Mouse (Mus musculus) lung, postnatal 0 days (tissue): Measurements from ENCODE around the gene Asah2. TPM values are rescaled to one million over a fixed set of nuclear protein-coding genes. Genes with fewer than 3 reads are reported as not detected.
A peak's percentile ranks its signal among the peaks of the same experiment; 100 is the strongest.

ENCODE experiments used
- ATAC-seq: fragments of 200-750 bp; cut with Nextera tagmentation; 2 replicates; pipeline ENCODE4 v1.8.0; 2017; ENCODE audit warnings: moderate library complexity
- DNase-seq: peaks from one replicate; pipeline ENCODE4 v3.0.0-alpha.2; 2016; ENCODE audit warnings: low spot score
- H3K27ac ChIP-seq: fragments of 300-500 bp; sonication (generic); 2 replicates; pipeline ENCODE4 v1.5.1; 2014; ENCODE audit warnings: antibody characterized with exemption, mild to moderate bottlenecking, low read length, mixed read lengths
- H3K27me3 ChIP-seq: fragments of 300-500 bp; sonication (generic); replicated peaks from 2 replicates; pipeline ENCODE4 v1.6.1; 2014; ENCODE audit warnings: low read length, mixed read lengths; ENCODE audit not compliant: insufficient read depth
- H3K36me3 ChIP-seq: fragments of 300-500 bp; sonication (generic); 2 replicates; pipeline ENCODE4 v1.6.1; 2014; ENCODE audit warnings: low read length, mixed read lengths; ENCODE audit not compliant: insufficient read depth
- H3K4me1 ChIP-seq: fragments of 300-500 bp; sonication (generic); 2 replicates; pipeline ENCODE4 v1.6.1; 2014; ENCODE audit warnings: antibody characterized with exemption, low read depth, low read length, mixed read lengths; ENCODE audit not compliant: insufficient read depth
- H3K4me2 ChIP-seq: fragments of 300-500 bp; sonication (generic); replicated peaks from 2 replicates; pipeline ENCODE4 v1.6.1; 2014; ENCODE audit warnings: low read depth, mild to moderate bottlenecking, low read length, moderate library complexity, mixed read lengths
- H3K4me3 ChIP-seq: fragments of 300-500 bp; sonication (generic); 2 replicates; pipeline ENCODE4 v1.5.1; 2014; ENCODE audit warnings: low read depth, low read length
- H3K9ac ChIP-seq: fragments of 300-500 bp; sonication (generic); replicated peaks from 2 replicates; pipeline ENCODE4 v1.6.1; 2014; ENCODE audit warnings: low read depth, mild to moderate bottlenecking
- H3K9me3 ChIP-seq: fragments of 300-500 bp; sonication (generic); 2 replicates; pipeline ENCODE4 v1.6.1; 2016; ENCODE audit warnings: low read length, mixed read lengths
- CTCF ChIP-seq: IDR thresholded peaks from 2 replicates; pipeline ENCODE4 v1.5.1; 2016; ENCODE audit warnings: antibody characterized with exemption, mild to moderate bottlenecking
- EP300 ChIP-seq: IDR thresholded peaks from 2 replicates; pipeline ENCODE4 v1.6.1; 2016; ENCODE audit warnings: antibody characterized with exemption, mild to moderate bottlenecking, control low read depth
- WGBS: fragments of 180-500 bp; shearing (Covaris S2); extraction: QIAGEN DNeasy Blood & Tissue Kit; methylation state at CpG from one replicate; pipeline ENCODE4 v1.1.7; 2014; 5-methylcytosine and 5-hydroxymethylcytosine counted together
- polyA plus RNA-seq: library from polyadenylated mRNA; unstranded; fragments of >200 nt; fragmentation: Nextera tagmentation; extraction: Ambion mirVana; gene quantifications from 2 replicates; pipeline ENCODE4 v1.2.1, GENCODE M21; 2015

Asah2 gene
- polyA plus RNA-seq, 1 experiment from 2014 or later, result 2.1 TPM

GRCm38 (mm10) chr19:32106750-32107149 is 1.3 kb downstream of the Asah2 start:
- TF ChIP-seq CTCF (no peak), EP300 (no peak; the same call in 1 of the 2 replicates)
- Histone ChIP-seq H3K4me3 (peak overlapping the region; percentile 71; the same call in 1 of the 2 replicates), H3K27me3 (no peaks in the 10 kb centered on the region), H3K9me3 (no peaks in the 10 kb centered on the region), H3K36me3 (no peaks in the 10 kb centered on the region), H3K4me2 (peak overlapping the region; percentile 61), H3K27ac (peak overlapping the region; percentile 98), H3K4me1 (peaks cover 9% of the 10 kb centered on the region; the same call in 1 of the 2 replicates), H3K9ac (peak overlapping the region; percentile 77; the same call in 1 of the 2 replicates)
- 74% methylated on average over 2 of the region's 2 CpGs for WGBS
- ATAC-seq (peak; percentile 36), DNase-seq (peak; percentile 37)

DNA sequence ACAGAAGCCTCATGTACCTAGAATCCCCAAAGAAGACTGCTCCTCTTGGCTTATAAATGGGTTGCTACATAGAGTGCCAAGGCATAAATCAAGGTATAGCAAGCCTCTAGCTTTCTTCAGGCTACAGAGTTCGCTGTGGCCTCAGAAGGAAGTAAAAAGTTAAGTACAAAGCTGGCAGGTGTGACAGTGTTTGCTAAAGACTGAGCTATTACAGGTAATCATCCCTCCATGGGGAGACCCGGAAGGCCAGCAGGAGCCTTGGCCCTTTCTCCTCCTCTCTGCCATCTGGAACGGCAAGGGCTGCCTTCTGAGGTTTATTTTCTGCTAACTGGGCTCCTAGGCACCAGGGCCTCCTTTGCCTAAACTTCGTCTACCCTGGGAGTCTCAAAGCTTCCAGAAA is 3.8 kb downstream of the Asah2 start:
- 68% methylated on average over 4 of the region's 4 CpGs for WGBS
- ATAC-seq, result no peak

GRCm38 (mm10) chr19:32102976-32103300 is 5.1 kb downstream of the Asah2 start:
- Histone ChIP-seq H3K27me3 (no peaks in the 10 kb centered on the region), H3K9ac (no peak overlapping the region), H3K9me3 (no peaks in the 10 kb centered on the region), H3K4me1 (peaks cover 9% of the 10 kb centered on the region; the same call in 1 of the 2 replicates), H3K4me3 (no peak overlapping the region), H3K4me2 (peak overlapping the region; percentile 17; the same call in 1 of the 2 replicates), H3K36me3 (no peaks in the 10 kb centered on the region), H3K27ac (no peak overlapping the region)
- WGBS, result 16% methylated on average over 9 of the region's 9 CpGs
- ATAC-seq (no peak), DNase-seq (no peak)
- no peak for TF ChIP-seq CTCF
- no peak for TF ChIP-seq EP300

More for the DNA sequence above, 3.8 kb downstream of the Asah2 start:
- Histone ChIP-seq H3K4me1 (peaks cover 9% of the 10 kb centered on the region; the same call in 1 of the 2 replicates), H3K4me2 (no peak overlapping the region), H3K4me3 (no peak overlapping the region), H3K27ac (no peak overlapping the region), H3K27me3 (no peaks in the 10 kb centered on the region), H3K9ac (no peak overlapping the region), H3K9me3 (no peaks in the 10 kb centered on the region), H3K36me3 (no peaks in the 10 kb centered on the region)
- DNase-seq, result no peak
- TF ChIP-seq CTCF, result no peak
- TF ChIP-seq EP300, result no peak

DNA sequence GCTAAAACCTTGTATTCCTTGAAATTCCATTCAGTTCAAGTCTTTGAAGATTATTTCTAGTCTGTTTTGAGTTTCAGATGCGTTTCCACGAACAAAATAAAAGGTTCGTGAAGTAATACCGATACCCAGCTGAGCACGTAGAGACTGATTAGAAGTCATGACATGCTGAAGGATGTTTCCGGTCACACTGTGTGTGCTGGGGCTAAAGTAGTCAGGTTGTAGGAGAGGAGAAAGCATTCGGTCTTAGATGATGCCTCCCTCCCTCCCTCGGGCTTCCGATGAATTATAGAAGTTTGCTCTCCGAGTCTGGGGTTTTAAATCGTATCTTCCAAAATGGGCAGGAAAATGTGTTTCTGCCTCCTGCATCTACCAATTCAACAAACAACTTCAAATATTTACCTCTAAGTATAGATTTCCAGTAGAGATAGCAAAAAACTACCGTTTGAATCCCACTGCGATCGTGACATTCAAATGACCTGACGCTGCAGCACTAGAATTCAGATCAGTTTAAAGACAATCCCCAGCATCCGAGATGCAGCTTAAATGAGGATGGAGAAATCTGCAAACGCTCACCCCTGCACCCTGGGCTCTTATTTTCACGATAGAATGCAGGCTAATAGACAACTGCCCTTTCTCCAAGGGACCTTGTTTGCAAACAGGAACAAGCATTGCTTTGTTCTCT is 5.6 kb downstream of the Asah2 start:
- ATAC-seq, result no peak
- no peak overlapping the region for H3K9ac ChIP-seq

DNA sequence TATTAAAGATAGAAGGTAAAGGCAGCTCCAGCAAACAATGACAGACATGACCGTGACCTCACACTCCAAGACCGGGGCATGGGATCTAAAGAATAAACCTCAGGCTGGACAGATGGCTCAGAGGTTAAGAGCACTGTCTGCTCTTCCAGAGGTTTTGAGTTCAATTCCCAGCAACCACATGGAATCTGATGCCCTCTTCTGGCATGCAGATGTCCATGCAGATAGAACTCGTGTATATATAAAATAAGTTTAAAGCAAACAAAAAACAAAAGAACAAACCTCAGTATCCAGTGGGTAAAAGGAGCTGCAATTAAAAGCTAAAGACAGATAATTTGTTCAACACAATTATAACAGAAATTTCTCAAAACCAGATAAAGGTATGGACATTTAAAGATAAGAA is 9.4 kb downstream of the Asah2 start:
- Histone ChIP-seq H3K9ac (no peak overlapping the region), H3K9me3 (no peaks in the 10 kb centered on the region), H3K27me3 (no peaks in the 10 kb centered on the region), H3K27ac (no peak overlapping the region), H3K4me1 (no peaks in the 10 kb centered on the region), H3K36me3 (no peaks in the 10 kb centered on the region), H3K4me2 (no peak overlapping the region), H3K4me3 (no peak overlapping the region)
- DNase-seq, result no peak
- peak; percentile 25 for TF ChIP-seq CTCF
- TF ChIP-seq EP300, result no peak
- ATAC-seq, result no peak
- 77% methylated on average over 3 of the region's 3 CpGs for WGBS

More for the DNA sequence above, 5.6 kb downstream of the Asah2 start:
- no peak for DNase-seq
- no peak overlapping the region for H3K27ac ChIP-seq
- no peak overlapping the region for H3K4me3 ChIP-seq
- no peak for TF ChIP-seq CTCF
- no peak for TF ChIP-seq EP300
- H3K36me3 ChIP-seq, result no peaks in the 10 kb centered on the region
- H3K27me3 ChIP-seq, result no peaks in the 10 kb centered on the region
- no peaks in the 10 kb centered on the region for H3K9me3 ChIP-seq
- WGBS, result 36% methylated on average over 18 of the region's 18 CpGs
- H3K4me1 ChIP-seq, result peaks cover 9% of the 10 kb centered on the region; the same call in 1 of the 2 replicates
- H3K4me2 ChIP-seq, result peak overlapping the region; percentile 17; the same call in 1 of the 2 replicates

DNA sequence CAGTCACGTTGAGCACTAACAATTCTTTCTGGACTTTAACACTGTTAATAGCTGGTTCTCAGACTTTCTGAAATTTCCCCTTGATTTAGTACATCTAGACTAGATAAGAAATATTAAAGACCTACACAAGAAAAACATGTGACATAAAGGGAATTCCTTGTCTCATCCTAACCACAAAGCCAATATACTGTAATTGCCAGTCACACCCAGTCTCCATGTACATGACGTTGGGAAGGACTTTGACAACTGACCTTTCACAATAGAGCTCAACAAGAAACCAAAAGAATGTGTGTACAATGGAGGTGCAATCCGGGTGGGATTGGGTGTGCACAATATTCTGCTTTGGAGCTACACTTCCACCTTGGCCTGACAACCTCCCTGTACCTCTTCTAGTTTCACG is 15.7 kb downstream of the Asah2 start:
- Histone ChIP-seq H3K4me1 (no peaks in the 10 kb centered on the region), H3K4me2 (no peak overlapping the region), H3K9me3 (no peaks in the 10 kb centered on the region), H3K27ac (no peak overlapping the region), H3K27me3 (no peaks in the 10 kb centered on the region), H3K4me3 (no peak overlapping the region), H3K9ac (no peak overlapping the region), H3K36me3 (no peaks in the 10 kb centered on the region)
- DNase-seq (no peak), ATAC-seq (no peak)
- 81% methylated on average over 4 of the region's 4 CpGs for WGBS
- TF ChIP-seq EP300 (no peak), CTCF (no peak)
